Mouse (Mus musculus): Measurements from ENCODE around the gene Vmn1r217. TPM values are rescaled to one million over a fixed set of nuclear protein-coding genes. Genes with fewer than 3 reads are reported as not detected.
"Not testable (repeated sequence)": the region's sequence is repeated elsewhere in the genome, so short reads cannot be mapped to it uniquely, and the experiment has no call there.

Vmn1r217 gene
- polyA plus RNA-seq (2015; fragmentation: Nextera tagmentation; extraction: Ambion mirVana), result not detected in 2 replicates

DNA sequence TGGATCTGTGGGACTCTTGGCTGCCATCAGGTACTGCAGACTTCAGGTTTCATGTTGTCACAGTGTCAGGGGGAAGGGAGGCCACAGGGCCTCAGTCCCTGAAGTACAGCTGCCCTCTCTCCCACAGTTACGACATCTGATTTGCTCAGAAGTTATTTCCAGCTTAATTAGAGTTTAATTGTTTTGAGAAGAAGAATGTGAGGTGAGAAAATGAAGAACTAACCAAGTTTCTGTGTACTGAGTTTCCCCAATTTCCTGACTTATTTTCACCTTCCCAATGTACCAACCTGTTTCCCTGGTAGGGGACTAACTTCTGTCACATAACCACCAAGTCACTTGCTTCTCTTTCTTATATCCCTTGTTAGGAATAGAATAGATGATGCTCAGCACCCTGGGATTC lies at the start of gene Vmn1r217:
Gene Vmn1r217, minus strand, starts transcription at position 101 of the 400 bp plus-strand sequence.
- not testable (repeated sequence) for ATAC-seq (ENCODE audit: extremely low read depth, insufficient number of reproducible peaks, low FRiP score, low TSS enrichment); H3K4me3 ChIP-seq; H3K27ac ChIP-seq (replicated peaks); H3K36me3 ChIP-seq; H3K4me2 ChIP-seq; H3K4me1 ChIP-seq; H3K9ac ChIP-seq; H3K27me3 ChIP-seq (replicated peaks); H3K9me3 ChIP-seq
- 65% methylated on average over 1 of the region's 1 CpGs for WGBS

DNA sequence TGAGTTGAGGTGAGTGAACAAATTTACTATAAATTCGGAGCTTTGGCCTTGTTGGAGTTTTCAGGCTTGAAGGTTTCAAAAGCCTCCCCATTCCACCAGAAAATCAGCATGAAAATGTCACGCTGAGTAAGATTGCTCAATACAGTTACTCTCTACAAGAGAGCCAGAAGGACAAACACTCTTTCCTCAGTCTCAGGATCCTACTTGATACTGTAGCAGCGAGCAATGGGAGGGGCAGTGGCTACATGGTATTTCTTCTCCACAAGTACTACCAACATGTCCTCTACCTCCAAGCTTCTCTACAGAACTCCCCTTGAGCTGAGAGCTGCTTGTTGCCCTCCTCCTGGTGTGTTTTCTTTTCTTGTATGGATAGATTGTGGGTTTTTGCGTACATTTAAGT lies 48.4 kb upstream of the Vmn1r217 start:
- not testable (repeated sequence) for H3K36me3 ChIP-seq; H3K27ac ChIP-seq (replicated peaks); H3K4me2 ChIP-seq; H3K9ac ChIP-seq; H3K27me3 ChIP-seq (replicated peaks); ATAC-seq (ENCODE audit: extremely low read depth, insufficient number of reproducible peaks, low FRiP score, low TSS enrichment); H3K4me3 ChIP-seq; H3K4me1 ChIP-seq; H3K9me3 ChIP-seq
- 77% methylated on average over 4 of the region's 4 CpGs for WGBS

DNA sequence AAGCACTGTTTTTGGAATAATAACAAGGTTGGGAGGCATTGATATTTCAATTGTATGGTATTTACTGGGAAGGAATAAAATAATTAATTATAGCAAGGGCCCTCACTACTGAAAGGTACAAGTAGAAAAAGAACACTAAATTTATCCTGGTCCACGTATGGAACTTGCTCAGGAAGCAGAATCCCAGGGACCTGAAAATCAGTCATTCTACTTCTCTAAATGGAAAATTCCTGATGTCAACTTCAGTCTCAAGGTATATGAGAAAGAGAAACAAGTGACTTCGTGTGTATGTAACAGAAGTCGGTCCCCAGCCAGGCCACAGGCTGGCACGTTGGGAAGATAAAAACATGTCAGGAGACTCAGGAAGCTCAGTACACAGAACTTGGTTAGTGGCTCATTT lies 41.0 kb upstream of the Vmn1r217 start, which contains the start of gene Vmn1r219:
Gene Vmn1r219, plus strand, starts transcription at position 301 of the 400 bp plus-strand sequence.
- no peak within 1 kb of the TSS for H3K9ac ChIP-seq
- no peak for ATAC-seq (ENCODE audit: extremely low read depth, insufficient number of reproducible peaks, low FRiP score, low TSS enrichment)
- H3K4me3 ChIP-seq, result no peak within 1 kb of the TSS
- H3K36me3 ChIP-seq, result no peaks in the 10 kb centered on the region
- WGBS, result 59% methylated on average over 4 of the region's 4 CpGs
- H3K27ac ChIP-seq (replicated peaks), result no peak within 1 kb of the TSS
- H3K4me1 ChIP-seq, result peaks cover 9% of the 10 kb centered on the region
- H3K4me2 ChIP-seq, result no peak within 1 kb of the TSS
- H3K9me3 ChIP-seq, result no peaks in the 10 kb centered on the region
- H3K27me3 ChIP-seq (replicated peaks), result no peaks in the 10 kb centered on the region

DNA sequence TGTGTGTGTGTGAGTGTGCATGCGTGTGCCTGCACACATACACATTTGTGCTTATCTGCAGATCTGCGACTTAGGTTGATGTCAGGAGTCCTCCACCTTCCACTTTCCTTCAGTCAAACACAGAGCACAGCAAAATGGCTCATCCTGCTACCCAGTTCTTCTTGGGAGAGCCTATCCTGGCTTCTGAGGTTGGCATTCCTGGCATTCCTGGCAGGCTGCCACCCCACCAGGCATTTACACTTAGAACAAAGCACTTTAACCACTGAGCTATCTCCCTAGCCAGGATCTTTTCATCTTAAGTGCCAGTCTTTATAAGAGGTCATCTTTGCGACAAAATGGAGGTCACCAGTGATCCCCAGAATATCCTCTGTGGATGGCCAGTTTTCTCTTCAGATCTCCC lies 39.8 kb upstream of the Vmn1r217 start:
- H3K9ac ChIP-seq, result no peak overlapping the region
- H3K9me3 ChIP-seq, result no peaks in the 10 kb centered on the region
- 36% methylated on average over 3 of the region's 3 CpGs for WGBS
- no peak overlapping the region for H3K4me3 ChIP-seq
- no peak; the same call in 1 of the 2 replicates for ATAC-seq (ENCODE audit: extremely low read depth, insufficient number of reproducible peaks, low FRiP score, low TSS enrichment)
- H3K36me3 ChIP-seq, result no peaks in the 10 kb centered on the region
- H3K4me1 ChIP-seq, result peaks cover 9% of the 10 kb centered on the region
- H3K27ac ChIP-seq (replicated peaks), result no peak overlapping the region
- no peak overlapping the region for H3K4me2 ChIP-seq
- H3K27me3 ChIP-seq (replicated peaks), result no peaks in the 10 kb centered on the region

DNA sequence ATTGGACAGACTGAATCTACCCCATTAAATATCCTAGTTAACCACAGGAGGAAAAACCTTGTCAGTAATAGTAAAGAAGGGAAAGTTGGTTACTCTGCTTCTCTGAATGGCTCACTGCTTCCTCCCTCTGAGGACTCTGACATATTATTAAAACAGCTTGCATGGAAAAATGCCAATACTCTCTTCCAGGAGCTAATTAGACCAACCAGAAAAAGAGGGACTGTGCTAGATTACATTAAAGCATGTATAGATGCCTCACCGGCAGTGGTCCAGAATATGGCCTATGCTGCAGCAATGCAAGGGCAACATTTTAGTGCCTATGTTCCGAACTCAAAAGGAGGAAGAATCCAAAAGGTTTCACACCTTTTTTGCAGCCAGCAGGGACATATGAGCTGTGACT lies 20.9 kb upstream of the Vmn1r217 start:
- no peak overlapping the region for H3K27ac ChIP-seq (replicated peaks)
- H3K9ac ChIP-seq, result no peak overlapping the region
- H3K4me1 ChIP-seq, result no peaks in the 10 kb centered on the region
- no peak overlapping the region for H3K4me2 ChIP-seq
- no peaks in the 10 kb centered on the region for H3K9me3 ChIP-seq
- 87% methylated on average over 2 of the region's 2 CpGs for WGBS
- no peaks in the 10 kb centered on the region for H3K36me3 ChIP-seq
- H3K27me3 ChIP-seq (replicated peaks), result no peaks in the 10 kb centered on the region
- H3K4me3 ChIP-seq, result no peak overlapping the region
- no peak for ATAC-seq (ENCODE audit: extremely low read depth, insufficient number of reproducible peaks, low FRiP score, low TSS enrichment)

DNA sequence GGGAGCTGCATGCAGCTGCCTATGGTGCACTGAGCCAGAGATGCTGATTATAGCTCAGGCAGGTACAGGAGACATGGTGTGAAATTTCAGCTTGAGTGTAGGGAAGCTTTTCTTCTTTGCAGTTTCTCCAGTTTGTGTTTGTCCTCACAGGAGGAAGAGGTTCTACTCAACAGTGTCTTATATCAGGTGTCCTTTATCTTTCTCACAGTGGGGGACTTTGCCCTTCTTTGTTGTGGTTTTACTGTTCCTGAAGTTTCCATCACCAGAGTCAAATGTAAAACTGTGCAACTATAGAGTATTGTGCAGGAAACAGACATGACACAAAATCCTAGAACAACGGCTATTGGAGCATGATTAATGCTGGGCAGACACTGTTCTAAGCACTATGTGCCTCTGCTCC lies 15.5 kb upstream of the Vmn1r217 start:
- H3K4me1 ChIP-seq, result no peaks in the 10 kb centered on the region
- no peaks in the 10 kb centered on the region for H3K36me3 ChIP-seq
- 51% methylated on average over 1 of the region's 1 CpGs for WGBS
- ATAC-seq (ENCODE audit: extremely low read depth, insufficient number of reproducible peaks, low FRiP score, low TSS enrichment), result no peak
- no peak overlapping the region for H3K9ac ChIP-seq
- no peak overlapping the region for H3K4me2 ChIP-seq
- no peak overlapping the region for H3K4me3 ChIP-seq
- no peaks in the 10 kb centered on the region for H3K9me3 ChIP-seq
- H3K27me3 ChIP-seq (replicated peaks), result no peaks in the 10 kb centered on the region
- H3K27ac ChIP-seq (replicated peaks), result no peak overlapping the region

DNA sequence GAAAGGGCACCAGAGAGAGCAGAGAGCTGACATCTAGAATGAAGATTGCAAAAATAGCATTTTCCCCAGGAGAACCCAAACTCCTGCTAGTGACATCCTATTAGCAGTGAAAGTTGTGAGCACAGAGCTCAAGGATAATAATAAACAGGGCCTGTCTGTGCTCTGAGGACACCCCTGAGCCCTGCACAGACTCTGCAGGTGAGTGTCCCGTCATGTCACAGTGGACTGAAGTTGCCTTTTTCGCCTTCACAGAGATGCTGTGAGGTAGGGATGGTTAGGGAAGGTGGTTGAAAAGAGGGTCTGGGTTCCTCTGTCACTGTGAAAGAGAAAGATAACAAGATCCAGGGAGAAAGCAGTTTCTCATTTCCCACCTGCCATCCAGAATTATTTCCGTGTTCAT lies 15.1 kb upstream of the Vmn1r217 start, which contains the start of gene Vmn1r218:
Gene Vmn1r218, plus strand, starts transcription at position 57 of the 400 bp plus-strand sequence.
- no peaks in the 10 kb centered on the region for H3K36me3 ChIP-seq
- ATAC-seq (ENCODE audit: extremely low read depth, insufficient number of reproducible peaks, low FRiP score, low TSS enrichment), result no peak
- H3K4me2 ChIP-seq, result no peak within 1 kb of the TSS
- H3K9me3 ChIP-seq, result no peaks in the 10 kb centered on the region
- no peaks in the 10 kb centered on the region for H3K4me1 ChIP-seq
- no peaks in the 10 kb centered on the region for H3K27me3 ChIP-seq (replicated peaks)
- no peak within 1 kb of the TSS for H3K4me3 ChIP-seq
- no peak within 1 kb of the TSS for H3K27ac ChIP-seq (replicated peaks)
- WGBS, result 62% methylated on average over 3 of the region's 3 CpGs
- H3K9ac ChIP-seq, result no peak within 1 kb of the TSS

DNA sequence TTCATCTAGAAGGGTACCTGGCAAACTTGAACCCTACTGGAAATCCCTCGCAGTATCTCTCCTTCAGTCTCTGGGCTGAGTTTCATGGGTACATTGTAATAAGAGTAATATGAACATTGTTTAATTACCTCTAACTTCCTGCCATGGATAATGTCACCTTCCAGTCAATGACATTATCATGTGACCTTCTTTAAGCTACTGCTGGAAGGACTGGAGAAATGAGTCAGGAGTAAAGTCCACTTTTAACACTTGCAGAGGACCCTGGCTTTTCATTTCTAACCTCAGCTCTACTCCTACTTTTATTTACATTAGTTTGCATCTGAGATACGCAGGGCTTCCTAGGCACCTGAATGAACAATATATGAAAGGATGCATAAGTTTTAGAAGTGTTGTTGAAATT lies 2.6 kb upstream of the Vmn1r217 start:
- Histone ChIP-seq H3K4me3 (no peak overlapping the region), H3K9me3 (no peaks in the 10 kb centered on the region), H3K4me1 (no peaks in the 10 kb centered on the region), H3K4me2 (no peak overlapping the region), H3K9ac (no peak overlapping the region), H3K27ac (replicated peaks) (no peak overlapping the region), H3K36me3 (no peaks in the 10 kb centered on the region), H3K27me3 (replicated peaks) (no peaks in the 10 kb centered on the region)
- 79% methylated on average over 2 of the region's 2 CpGs for WGBS
- ATAC-seq (ENCODE audit: extremely low read depth, insufficient number of reproducible peaks, low FRiP score, low TSS enrichment), result no peak; the same call in 1 of the 2 replicates

DNA sequence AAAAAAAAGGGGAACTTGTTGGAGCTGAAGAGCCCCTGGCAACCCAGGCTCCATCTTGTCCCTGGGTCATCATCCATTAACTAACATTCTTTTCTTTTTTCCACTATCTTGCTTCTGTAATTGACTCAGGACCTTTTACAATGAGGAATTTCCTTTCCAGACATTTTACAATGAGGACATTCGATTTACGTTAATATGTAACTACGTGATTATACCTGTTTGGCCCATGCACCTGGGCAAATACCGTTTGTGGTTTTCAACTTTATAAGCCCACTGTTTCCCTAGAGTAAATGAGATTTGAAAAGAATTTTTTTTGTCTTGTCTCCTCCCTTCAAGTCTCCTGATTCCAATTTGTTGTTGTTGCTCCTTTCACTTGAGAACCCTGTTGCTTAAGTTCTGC lies 23.6 kb downstream of the Vmn1r217 start:
- no peak overlapping the region for H3K4me2 ChIP-seq
- no peak for ATAC-seq (ENCODE audit: extremely low read depth, insufficient number of reproducible peaks, low FRiP score, low TSS enrichment)
- 82% methylated on average over 4 of the region's 4 CpGs for WGBS
- no peaks in the 10 kb centered on the region for H3K4me1 ChIP-seq
- H3K9ac ChIP-seq, result no peak overlapping the region
- H3K27me3 ChIP-seq (replicated peaks), result no peaks in the 10 kb centered on the region
- H3K27ac ChIP-seq (replicated peaks), result no peak overlapping the region
- no peaks in the 10 kb centered on the region for H3K36me3 ChIP-seq
- H3K4me3 ChIP-seq, result no peak overlapping the region
- H3K9me3 ChIP-seq, result no peaks in the 10 kb centered on the region

DNA sequence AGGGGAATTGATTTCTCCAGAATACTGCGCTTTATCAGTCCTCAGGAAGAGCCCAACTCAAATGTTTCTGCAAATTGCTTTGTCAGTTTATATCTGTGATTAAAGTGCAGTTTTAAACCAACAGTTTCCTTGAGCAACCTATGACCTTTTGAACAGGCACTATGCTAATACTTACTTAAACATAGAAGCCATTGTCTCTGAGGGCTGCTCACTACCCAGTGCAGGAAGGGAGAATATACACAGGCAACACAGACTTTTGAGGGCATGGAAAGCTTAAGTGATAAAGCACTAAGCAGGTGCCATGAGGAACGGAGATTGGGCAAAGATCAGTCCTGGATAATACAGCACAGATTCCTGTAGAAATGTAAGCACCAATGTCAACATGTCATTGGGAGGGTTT lies 48.7 kb downstream of the Vmn1r217 start:
- Histone ChIP-seq H3K4me3 (no peak overlapping the region), H3K27ac (replicated peaks) (no peak overlapping the region), H3K36me3 (no peaks in the 10 kb centered on the region), H3K27me3 (replicated peaks) (no peaks in the 10 kb centered on the region), H3K9ac (no peak overlapping the region), H3K9me3 (no peaks in the 10 kb centered on the region), H3K4me2 (no peak overlapping the region), H3K4me1 (no peaks in the 10 kb centered on the region)
- 68% methylated on average over 2 of the region's 2 CpGs for whole genome bisulfite sequencing
- ATAC-seq (ENCODE audit: extremely low read depth, insufficient number of reproducible peaks, low FRiP score, low TSS enrichment), result no peak

DNA sequence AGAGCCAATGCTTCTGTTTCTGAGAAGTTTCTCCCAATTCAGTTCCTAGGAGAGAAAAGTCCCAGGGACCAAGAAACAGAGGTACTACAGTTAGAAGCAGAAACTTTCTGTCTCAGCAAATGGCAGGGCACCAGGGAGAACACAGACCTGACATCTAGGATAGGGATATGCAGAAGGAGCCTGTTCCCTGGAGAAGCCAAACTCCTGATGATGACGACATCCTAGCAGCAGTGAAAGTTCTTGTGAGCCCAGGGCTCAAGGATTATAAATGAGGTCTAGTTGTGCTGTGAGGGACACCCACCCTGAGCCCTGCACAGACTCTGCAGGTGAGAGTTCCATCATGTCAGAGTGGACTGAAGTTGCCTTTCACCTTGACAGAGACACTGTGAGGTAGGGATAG lies 50.3 kb downstream of the Vmn1r217 start, which contains the start of gene Vmn1r215:
Gene Vmn1r215, plus strand, starts transcription at position 301 of the 400 bp plus-strand sequence.
- Histone ChIP-seq H3K4me3 (no peak within 1 kb of the TSS), H3K9me3 (no peaks in the 10 kb centered on the region), H3K4me1 (no peaks in the 10 kb centered on the region), H3K27me3 (replicated peaks) (no peaks in the 10 kb centered on the region), H3K4me2 (no peak within 1 kb of the TSS), H3K36me3 (no peaks in the 10 kb centered on the region), H3K27ac (replicated peaks) (no peak within 1 kb of the TSS), H3K9ac (no peak within 1 kb of the TSS)
- ATAC-seq (ENCODE audit: extremely low read depth, insufficient number of reproducible peaks, low FRiP score, low TSS enrichment), result no peak
- 64% methylated on average over 1 of the region's 1 CpGs for whole genome bisulfite sequencing

DNA sequence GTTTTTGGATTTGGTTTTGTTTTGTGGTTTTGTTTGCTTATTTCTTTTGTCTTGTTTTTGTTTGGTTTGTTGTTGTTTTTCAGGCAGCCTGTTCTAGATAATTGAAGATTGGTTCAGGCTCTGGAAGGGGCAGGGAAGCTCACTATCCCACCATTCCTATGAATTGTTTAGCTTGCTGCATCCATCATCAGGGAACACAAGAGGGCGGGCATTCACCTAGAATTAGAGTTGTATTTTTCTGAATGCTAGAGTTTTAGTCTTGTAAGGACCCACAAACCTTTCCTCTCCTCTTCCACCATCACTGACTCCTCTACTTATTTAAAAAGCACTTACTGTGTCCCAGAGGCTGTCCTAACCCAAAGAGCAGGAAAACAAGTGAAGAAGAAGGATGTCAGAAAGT lies 60.2 kb downstream of the Vmn1r217 start:
- Histone ChIP-seq H3K4me2 (no peak overlapping the region), H3K27me3 (replicated peaks) (no peaks in the 10 kb centered on the region), H3K4me1 (no peaks in the 10 kb centered on the region), H3K9me3 (no peaks in the 10 kb centered on the region), H3K4me3 (no peak overlapping the region), H3K36me3 (no peaks in the 10 kb centered on the region), H3K27ac (replicated peaks) (no peak overlapping the region), H3K9ac (no peak overlapping the region)
- ATAC-seq (ENCODE audit: extremely low read depth, insufficient number of reproducible peaks, low FRiP score, low TSS enrichment), result no peak
- 48% methylated on average over 1 of the region's 1 CpGs for WGBS
